8 mouse cellular contexts compared by ENCODE assay signal in genomic region chr8:46616879-46617689, GRCm38 (mm10). TPM values are rescaled to one million over a fixed set of nuclear protein-coding genes. Genes with fewer than 3 reads are reported as not detected.
DNase-seq lines count a peak whose midpoint lies in the region; ATAC-seq lines count a peak whose summit lies in the region.

Primpol (minus strand) TSS chr8:46617212.
Casp3 (plus strand) TSS chr8:46617291.

- H3K27ac ChIP-seq in hindbrain, embryonic 10.5 days = peak within 1 kb of the TSS; percentile 96

- H3K4me1 ChIP-seq in hindbrain, embryonic 10.5 days (replicated peaks) = peaks cover 38% of the 10 kb centered on the region

- 1% methylated on average over 53 of the region's 54 CpGs for WGBS in hindbrain, embryonic 10.5 days

- no peaks in the 10 kb centered on the region for H3K27me3 ChIP-seq in hindbrain, embryonic 10.5 days (ENCODE audit: insufficient read depth, poor library complexity, severe bottlenecking)

- no peaks in the 10 kb centered on the region for H3K9me3 ChIP-seq in hindbrain, embryonic 10.5 days

- peak within 1 kb of the TSS; percentile 93 for H3K4me3 ChIP-seq in hindbrain, embryonic 10.5 days

- peak; percentile 83 for ATAC-seq in frontal cortex, adult (ENCODE audit: low TSS enrichment)

- no peaks in the 10 kb centered on the region; the same call in 1 of the 2 replicates for H3K36me3 ChIP-seq in hindbrain, embryonic 10.5 days

- peak; percentile 98 for DNase-seq in MN1 (ENCODE audit: low spot score)
- DNase-seq in cerebellum, adult 9-10 months = peak; percentile 94
- DNase-seq in hindbrain, embryonic 10.5 days (ENCODE audit: low spot score) = peak; percentile 99
- peak; percentile 92 to 95 for DNase-seq in layer of hippocampus, postnatal 10 days (ENCODE audit: low spot score in 2 of 2)
- peak; percentile 97 for DNase-seq in lung, postnatal 10 days
- peak; percentile 97 for DNase-seq in ovary, postnatal 36 days (ENCODE audit: low spot score)
- peak; percentile 96 for DNase-seq in thymus, postnatal 25 days

RNA-seq across cellular contexts. Expression of gene Primpol, which starts in this region (rescaled TPM):
- 8.2 and 8.4 TPM in 2 replicates for polyA plus RNA-seq in hindbrain, embryonic 10.5 days (2016; fragmentation: Nextera tagmentation; extraction: Ambion mirVana)
- 1 to 10 TPM; 4.3 to 4.6 TPM for total RNA-seq in layer of hippocampus, postnatal 10 days (2021)

RNA-seq across cellular contexts. Expression of gene Casp3, which starts in this region (rescaled TPM):
- 130 and 144 TPM in 2 replicates for polyA plus RNA-seq in hindbrain, embryonic 10.5 days (2016; fragmentation: Nextera tagmentation; extraction: Ambion mirVana)
- total RNA-seq in layer of hippocampus, postnatal 10 days (2021) = 10 to 100 TPM; 59.2 to 59.7 TPM

Comparison
In these comparisons a context has a peak if more than half of its experiments do, and no peak if none do; other contexts are left out.
1. Peak in every context shown above with its lines: DNase-seq, ATAC-seq, H3K4me3 ChIP-seq and H3K27ac ChIP-seq.